Mouse (Mus musculus) lung, adult 2 months (tissue): ENCODE data around the gene Bhlhe40.

Experiments used
- CTCF ChIP-seq: fragments of 200-500 bp; IDR thresholded peaks from 2 replicates; pipeline ENCODE4 v1.5.1; 2011; ENCODE audit warnings: mild to moderate bottlenecking, low read length, control low read depth; ENCODE audit not compliant: insufficient read depth
- POLR2A ChIP-seq: fragments of 200-500 bp; IDR thresholded peaks from 2 replicates; pipeline ENCODE4 v1.6.1; 2011; ENCODE audit warnings: low read depth, mild to moderate bottlenecking, control low read depth, low read length, borderline replicate concordance; ENCODE audit errors: extremely low read depth

GRCm38 (mm10) chr6:108655861-108656260, 4.6 kb upstream of the Bhlhe40 start:
- TF ChIP-seq POLR2A (no peak), CTCF (no peak)
